Mouse (Mus musculus) gastrocnemius, postnatal 25 days (tissue): ENCODE results near the gene Casp14. TPM values are rescaled to one million over a fixed set of nuclear protein-coding genes. Genes with fewer than 3 reads are reported as not detected.
"Not testable (repeated sequence)": the region's sequence is repeated elsewhere in the genome, so short reads cannot be mapped to it uniquely, and the experiment has no call there.

Experiments used
- DNase-seq: peaks from one replicate; pipeline ENCODE4 v3.0.0; 2022
- total RNA-seq, 2 experiments: library from RNA; stranded (reverse); gene quantifications; 1 replicate in 1 of 2; 2 replicates in 1 of 2; pipeline ENCODE4 v1.2.3; 2021

Casp14 gene
- total RNA-seq, 2 experiments from 2014 or later, result not detected

- not testable (repeated sequence) for DNase-seq
Observed at GRCm38 (mm10) chr10:78666696-78667095, 51.4 kb downstream of the Casp14 start.

DNA sequence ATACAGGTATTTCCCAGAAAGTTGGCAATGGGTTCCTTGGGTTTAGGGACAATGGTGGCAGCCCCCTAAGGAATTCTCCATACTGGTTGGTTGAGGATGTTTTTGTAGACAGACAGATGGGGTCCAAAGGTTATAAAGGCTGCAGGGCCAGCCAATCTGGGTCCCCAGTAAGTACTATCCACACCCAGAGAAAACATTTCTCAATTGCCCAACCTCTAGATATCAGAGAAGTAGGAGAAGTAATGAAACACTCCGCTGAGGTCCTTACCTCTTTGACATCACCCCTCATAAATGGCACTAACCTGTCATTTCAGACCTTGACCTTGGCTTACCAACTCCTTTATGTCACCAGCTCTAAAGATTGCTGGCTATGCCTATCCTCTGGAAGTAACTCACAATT, 53.5 kb downstream of the Casp14 start:
- DNase-seq, result no peak

Other genes starting within 250 kb of the Casp14 start
- not detected for gene Olfr1358, start 200.9 kb downstream of the Casp14 start, total RNA-seq
- 10 to 100 TPM; 10.0 to 13.4 TPM for gene Ilvbl, start 143.9 kb downstream of the Casp14 start, total RNA-seq
- gene Syde1, start 126.3 kb downstream of the Casp14 start, total RNA-seq, result 1 to 10 TPM; 3.8 to 5.2 TPM
- not detected for gene Olfr1357, start 100.2 kb downstream of the Casp14 start, total RNA-seq
- gene Ccdc105, start 34.8 kb upstream of the Casp14 start, total RNA-seq, result not detected
- gene Slc1a6, start 62.2 kb upstream of the Casp14 start, total RNA-seq, result not detected
- not detected for gene Olfr1356, start 133.9 kb upstream of the Casp14 start, total RNA-seq
- not detected for gene Olfr1355, start 157.2 kb upstream of the Casp14 start, total RNA-seq
- not detected for gene Olfr1354, start 194.9 kb upstream of the Casp14 start, total RNA-seq
- gene Olfr8, start 232.3 kb upstream of the Casp14 start, total RNA-seq, result not detected
- not detected for gene Olfr1353, start 245.0 kb upstream of the Casp14 start, total RNA-seq